Mouse (Mus musculus): Measurements from ENCODE around the gene Nhlrc3. TPM values are rescaled to one million over a fixed set of nuclear protein-coding genes. Genes with fewer than 3 reads are reported as not detected.

Nhlrc3 gene
- total RNA-seq (2021), result 1 to 10 TPM; 7.3 to 7.9 TPM
- long read RNA-seq, experiment 1, full-length matches to known transcripts, result 6 of 13 reads
- long read RNA-seq, experiment 1, partial matches to known transcripts, result 0 of 13 reads
- long read RNA-seq, experiment 1, other reads (novel, unspliced or antisense), result 7 of 13 reads
- long read RNA-seq, experiment 2, full-length matches to known transcripts, result 17 of 18 reads
- long read RNA-seq, experiment 2, partial matches to known transcripts, result 1 of 18 reads
- long read RNA-seq, experiment 2, other reads (novel, unspliced or antisense), result 0 of 18 reads

DNA sequence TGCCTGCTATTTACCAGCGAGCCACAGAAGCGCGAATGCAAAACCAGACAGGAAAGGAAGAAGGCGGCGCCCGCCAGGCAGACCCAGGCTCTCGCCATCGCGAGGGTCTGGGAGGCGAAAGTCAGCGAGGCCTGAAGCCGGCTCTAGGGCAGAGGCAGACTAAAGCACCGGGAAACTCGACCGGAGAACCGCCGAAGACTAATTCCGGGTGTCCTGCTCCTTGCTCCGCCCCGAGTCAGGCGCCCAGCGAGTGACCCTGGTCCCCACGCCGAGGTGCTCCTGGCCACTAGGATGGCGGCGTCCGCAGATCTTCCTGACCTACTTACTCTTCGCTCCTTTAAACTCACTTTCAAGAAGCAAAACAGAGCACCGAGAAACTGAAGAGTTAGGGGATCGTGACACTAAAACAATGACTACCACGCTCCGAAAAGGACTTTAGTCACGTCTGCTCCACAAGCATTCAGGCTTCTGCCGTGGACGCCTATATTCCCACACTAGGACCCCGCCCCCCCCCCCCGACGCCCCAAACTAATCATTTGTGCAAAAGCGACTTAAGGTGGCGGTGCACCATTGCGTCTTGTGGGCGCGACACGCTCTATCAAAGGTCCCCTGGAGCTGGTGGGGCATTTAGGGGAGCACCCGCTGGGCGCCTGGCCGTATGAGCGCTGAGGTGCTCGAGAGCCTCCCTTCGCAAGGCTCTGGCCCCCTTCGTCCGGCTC is at the start of gene Nhlrc3, which contains the start of gene Proser1:
Nhlrc3 (minus strand) TSS at position 287 of the 719 bp plus-strand sequence.
Proser1 (plus strand) TSS at position 621 of the 719 bp plus-strand sequence.
- peak; percentile 85 to 96 for DNase-seq (ENCODE audit: low spot score in 2 of 2)

DNA sequence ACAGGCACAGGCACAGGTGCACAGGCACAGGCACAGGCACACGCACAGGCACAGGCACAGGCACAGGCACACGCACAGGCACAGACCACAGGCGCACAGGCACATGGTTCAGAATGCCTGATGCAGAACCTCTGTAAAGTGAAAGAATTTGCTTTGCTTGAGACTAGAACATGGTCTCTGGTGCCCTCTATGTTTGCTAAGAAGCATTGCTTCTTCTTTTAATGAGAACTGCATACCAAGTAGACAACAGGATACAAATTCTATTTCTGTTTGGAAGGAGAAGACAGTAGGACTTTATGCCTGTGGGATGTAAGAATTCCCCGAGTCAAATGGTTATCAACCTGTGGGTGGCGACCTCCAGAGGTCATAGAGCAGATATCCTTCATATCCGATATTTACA is 39.3 kb upstream of the Nhlrc3 start:
- DNase-seq (ENCODE audit: low spot score in 2 of 2), result no peak

DNA sequence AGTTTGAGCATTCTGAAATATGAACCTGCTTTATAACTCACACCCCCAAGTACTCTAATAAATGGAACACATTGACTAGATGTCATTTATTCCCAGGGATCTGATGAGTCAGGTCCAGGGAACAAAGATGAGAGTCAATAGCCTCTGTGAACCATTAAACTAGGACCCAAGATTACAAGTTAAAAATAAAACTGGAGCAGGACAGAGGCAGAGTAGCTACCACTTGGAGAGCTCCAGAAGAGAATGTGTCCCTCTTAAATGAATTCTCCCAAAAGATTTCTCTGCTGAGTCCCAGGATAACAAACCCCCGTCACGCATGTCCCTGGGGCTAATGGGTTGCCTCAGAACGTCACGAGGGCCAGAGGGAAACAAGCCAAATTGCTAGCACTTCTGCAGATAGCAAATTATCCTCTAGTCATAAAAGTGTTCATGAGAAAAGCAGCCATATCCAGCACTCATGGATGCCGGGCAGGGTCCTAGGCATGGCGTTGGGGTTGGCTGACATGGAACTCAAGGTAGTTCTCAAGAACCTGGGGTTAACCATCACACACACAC is 35.3 kb upstream of the Nhlrc3 start:
- no peak for DNase-seq (ENCODE audit: low spot score in 2 of 2)

DNA sequence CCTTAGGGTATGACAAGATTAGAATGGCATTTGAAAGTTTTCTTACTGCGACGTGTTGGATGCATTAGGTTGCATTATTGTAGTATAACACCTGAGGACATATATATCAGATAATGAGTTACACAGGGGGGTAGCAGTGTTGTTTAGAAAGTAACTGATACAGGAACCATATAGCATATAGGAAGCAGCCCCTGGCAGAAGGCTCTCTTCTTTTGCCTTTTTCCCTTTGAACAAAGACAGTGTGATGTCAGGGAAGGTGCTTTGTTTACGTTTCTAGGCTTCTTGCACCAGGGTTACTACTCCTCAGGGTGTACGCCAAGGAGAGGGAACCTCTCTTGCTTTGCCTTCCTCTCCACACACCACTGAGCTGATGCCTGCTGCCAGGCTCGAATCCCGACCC is 25.2 kb upstream of the Nhlrc3 start, which contains the start of gene Stoml3:
Stoml3 (plus strand) TSS at position 301 of the 400 bp plus-strand sequence.
- DNase-seq (ENCODE audit: low spot score in 2 of 2), result no peak

DNA sequence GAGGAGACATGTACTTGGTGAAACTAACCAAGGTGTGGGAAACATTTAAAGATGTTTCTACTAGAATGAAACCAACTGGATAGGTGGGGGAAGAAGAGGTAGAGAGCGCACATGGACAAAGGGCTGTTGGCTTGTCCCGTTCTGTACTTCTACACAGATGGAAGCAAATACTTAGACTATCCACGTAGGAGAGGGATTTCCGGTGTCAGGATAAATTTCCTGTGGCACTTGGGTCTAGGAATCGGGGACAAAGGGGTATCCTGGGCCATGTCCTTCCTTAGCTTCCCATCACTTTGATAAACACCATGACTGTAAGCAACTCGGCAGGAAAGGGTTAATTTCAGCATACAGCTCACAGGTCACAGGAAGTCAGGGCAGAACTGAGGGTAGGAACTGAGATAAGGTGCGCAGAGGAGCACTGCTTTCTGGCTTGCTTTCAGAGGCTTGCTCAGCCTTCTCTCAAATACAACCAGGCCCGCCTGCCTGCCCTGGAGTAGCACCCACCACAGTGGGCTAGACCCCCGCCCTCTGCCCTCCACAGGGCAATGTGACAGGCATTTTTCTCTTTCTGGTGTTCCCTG is 24.0 kb upstream of the Nhlrc3 start:
- DNase-seq (ENCODE audit: low spot score in 2 of 2), result no peak

DNA sequence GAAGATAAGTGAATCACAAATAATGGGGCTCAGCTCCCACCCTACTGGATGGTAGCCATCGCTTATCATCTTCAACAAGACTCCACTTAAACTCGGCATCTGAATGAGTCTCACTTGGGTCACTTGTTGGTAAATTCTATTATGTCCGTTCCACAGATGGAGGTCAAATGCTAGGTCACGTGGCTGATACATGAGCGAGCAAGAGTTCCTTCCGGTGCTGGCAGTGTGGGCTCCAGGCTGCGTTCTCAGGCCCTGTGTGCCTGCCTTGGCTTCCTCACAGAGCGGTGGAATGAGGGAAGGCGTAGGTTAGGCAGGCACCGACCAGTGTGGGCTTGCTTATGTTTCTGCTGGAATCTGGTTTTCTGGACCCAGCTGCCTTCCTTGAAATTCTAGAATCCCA is 23.4 kb upstream of the Nhlrc3 start:
- no peak for DNase-seq (ENCODE audit: low spot score in 2 of 2)

DNA sequence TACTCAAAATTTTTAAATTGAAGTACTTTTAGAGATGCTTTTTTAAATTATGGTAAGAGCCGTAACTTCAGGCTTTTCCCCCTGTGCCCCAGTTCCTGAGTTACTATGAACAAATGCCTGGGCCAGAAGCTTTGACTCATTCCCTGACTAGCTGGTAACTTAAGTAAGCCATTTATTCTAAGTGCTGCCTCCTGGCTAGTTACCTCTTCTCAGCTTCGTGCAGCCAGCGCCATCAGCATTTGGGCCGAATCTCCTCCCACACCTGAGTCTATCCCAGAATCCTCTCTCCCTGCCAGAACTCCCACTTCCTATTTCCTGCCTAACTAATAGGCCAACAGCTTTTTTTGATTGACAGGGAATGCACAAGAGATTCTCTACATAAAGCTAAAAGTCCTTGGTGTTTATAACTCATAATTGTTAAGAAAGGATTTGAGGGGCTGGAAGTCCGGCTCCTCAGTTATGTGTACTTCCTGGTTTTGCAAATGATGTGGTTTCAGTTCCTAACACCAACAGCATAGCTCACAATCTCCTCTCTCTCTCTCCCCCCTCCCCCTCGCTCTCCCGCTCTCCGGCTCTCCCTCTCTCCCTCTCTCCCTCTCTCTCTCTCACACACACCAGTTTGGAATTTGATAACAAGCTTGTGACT is 20.4 kb upstream of the Nhlrc3 start:
- no peak for DNase-seq (ENCODE audit: low spot score in 2 of 2)

DNA sequence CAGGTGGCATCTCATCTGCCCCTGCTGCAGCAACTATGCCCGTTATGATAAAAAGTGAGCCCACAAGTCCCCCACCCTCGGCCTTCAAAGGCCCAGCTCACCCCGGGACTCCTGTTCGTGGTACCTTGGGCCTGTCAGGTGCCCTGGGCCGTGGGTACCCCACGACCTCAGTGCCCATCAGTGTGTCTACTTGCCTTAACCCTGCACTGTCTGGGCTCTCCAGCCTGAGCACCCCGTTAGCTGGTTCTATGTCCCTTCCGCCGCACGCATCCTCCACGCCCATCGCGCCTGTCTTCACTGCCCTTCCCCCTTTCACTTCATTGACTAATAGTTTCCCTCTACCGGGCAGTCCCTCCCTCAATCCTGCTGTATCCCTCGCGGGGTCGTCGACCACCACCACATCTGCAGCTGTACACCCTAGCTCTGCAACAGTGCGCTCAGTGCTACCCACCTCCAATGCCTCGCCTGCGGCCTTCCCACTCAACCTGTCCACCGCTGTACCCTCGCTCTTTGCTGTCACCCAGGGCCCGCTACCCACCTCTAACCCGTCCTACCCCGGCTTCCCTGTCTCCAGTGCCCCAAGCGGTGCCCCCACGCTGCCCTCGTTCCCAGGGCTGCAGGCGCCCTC is 15.4 kb upstream of the Nhlrc3 start:
- no peak for DNase-seq (ENCODE audit: low spot score in 2 of 2)

DNA sequence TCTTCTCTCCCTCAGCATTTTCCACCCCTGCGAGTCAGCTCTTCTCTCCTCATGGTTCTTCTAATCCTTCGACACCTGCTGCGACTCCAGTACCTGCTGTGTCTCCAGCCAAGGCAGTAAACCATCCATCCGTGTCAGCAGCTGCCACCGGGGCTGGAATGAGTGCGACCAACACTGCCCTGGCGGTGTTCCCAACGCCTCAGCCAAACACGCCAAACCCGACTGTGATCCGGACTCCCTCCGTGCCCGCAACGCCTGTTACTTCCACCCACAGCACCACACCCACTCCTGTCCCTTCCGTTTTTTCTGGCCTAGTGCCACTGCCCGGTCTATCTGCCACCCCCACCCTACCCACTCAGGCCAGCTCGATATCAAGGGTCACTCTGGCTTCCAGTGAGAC is 14.3 kb upstream of the Nhlrc3 start:
- peak; percentile 44 to 57 for DNase-seq (ENCODE audit: low spot score in 2 of 2)

DNA sequence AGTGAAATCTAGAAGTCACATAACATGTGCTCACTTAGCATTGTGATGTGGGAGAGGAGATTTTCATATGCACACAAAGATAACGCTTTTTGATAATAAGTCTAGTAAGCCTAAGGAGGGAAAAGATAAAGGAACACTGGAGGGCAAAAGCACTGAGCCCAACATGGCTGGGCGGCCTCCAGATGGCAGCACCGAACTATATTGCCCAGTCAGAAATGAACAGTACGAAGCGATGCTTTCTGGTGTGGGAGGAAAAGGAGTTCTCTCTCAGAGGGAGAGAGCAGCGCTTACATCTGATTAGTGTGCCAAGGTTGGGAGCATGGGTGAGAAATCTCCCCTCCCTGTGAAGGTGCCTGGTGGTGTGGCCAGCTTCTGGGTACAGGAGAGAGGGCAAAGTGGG is 12.8 kb upstream of the Nhlrc3 start:
- no peak for DNase-seq (ENCODE audit: low spot score in 2 of 2)

DNA sequence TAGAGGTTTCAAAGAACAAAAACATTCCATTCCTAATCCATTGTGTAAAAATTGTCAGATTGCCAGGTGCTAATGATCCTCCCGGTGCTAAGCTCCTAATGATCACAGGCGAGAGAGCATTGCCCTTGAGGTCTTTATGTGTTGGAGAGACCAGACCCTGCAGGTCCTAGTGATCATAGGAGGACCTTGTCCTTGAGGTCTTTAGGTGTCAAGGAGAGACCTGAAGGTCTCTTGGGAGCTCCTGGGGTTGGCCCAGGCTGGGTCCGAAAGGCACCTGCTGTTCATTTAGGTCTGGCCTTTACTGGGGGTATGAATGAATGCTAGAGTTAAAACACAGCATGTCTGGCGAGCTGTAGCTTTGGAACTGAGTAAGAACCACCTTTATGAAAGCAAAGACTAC is 11.0 kb upstream of the Nhlrc3 start:
- DNase-seq (ENCODE audit: low spot score in 2 of 2), result no peak

DNA sequence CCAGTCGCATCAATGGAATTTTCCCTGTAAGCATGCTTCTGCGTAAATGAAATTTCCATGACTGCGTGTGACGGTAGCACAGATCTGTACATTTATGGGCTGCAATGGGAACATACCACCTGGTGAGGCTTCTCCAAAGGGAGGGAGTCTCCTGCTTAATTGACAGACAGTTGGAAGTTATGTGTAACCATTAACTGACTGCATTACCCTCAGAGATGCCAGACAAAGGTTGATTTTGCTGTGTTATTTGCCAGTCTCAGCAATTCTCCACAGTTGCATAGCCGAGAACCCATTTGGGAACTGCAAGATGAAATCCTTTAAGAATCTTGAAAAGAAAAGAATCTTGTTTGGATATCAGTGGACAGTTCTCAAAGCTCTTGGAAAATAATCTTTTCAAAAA is 8.9 kb upstream of the Nhlrc3 start:
- DNase-seq (ENCODE audit: low spot score in 2 of 2), result no peak

DNA sequence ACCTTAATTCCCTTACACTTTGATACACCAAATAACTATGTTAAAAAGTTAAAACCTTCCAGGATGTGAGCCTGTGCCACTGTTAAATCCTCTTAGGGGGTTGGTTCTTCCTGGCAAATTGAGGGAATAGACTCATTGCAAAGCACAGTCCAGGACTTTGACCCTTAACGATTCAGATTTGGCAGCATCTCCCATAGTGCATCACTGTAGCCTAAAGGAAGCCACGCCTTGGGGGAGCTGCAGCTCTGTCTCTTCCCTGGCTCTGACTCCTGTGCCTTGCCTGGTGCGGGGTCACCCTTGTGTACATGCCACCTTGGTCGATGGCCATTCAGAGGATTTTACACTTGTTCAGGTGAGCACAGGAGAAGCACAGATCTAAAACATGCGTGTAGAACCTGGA is 6.5 kb upstream of the Nhlrc3 start:
- DNase-seq (ENCODE audit: low spot score in 2 of 2), result no peak

DNA sequence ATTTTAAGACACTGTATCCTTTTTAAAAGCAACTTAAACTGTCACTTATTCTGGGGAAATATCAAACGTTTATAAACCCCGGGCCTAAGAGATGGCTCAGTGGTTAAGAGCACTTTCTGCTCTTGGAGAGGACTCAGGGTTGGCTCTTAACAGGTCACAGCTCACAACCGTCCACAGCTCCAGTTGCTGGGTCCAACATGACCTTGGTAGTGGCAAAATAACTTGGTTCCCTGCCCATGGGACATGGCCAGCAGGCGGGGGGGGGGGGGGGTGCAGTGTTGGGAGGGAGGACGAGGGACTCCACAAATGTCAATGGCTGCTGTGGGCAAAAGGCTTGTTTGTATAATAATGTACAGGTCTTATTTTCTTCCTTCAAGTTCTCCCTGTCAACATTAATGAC is 4.2 kb upstream of the Nhlrc3 start:
- DNase-seq (ENCODE audit: low spot score in 2 of 2), result no peak

DNA sequence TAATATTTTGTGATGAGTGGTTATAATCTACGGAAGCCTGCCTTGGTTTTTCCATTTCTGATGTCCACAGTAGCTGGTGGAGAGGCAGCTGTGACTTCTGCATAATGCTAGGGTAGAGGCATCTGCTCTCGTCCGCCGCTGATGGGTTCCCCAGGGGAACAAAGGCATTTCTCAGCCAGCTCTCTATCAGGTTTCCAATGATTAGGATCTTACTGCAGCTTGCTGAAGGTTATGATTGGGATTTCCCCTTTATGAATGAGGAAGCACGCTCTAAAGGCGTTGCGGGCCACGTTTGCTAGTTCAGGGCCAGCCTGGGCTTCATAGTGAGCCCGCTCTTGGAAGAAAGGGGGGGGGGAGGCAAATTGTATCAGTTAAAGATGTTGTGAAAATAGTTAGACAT is 3.3 kb upstream of the Nhlrc3 start:
- DNase-seq (ENCODE audit: low spot score in 2 of 2), result no peak

DNA sequence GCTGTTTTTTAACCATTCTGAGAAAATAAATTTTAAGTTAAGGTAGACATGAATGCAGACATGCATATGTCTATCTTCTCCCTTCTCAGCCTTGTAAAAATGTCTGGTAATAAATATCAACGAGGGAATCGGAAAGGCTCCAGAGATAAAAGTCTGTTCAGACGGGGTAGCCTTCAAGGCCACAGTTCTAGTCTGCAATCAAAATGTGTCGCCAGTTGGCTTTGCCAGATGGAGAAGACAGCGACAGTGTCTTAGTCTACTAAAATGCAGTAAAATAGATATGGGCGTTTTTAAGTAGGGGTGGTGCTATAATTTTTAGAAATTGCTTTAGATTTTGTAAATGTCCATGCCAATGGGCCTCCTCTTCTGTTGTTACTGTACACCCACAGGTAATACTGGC is 2.2 kb upstream of the Nhlrc3 start:
- no peak for DNase-seq (ENCODE audit: low spot score in 2 of 2)

DNA sequence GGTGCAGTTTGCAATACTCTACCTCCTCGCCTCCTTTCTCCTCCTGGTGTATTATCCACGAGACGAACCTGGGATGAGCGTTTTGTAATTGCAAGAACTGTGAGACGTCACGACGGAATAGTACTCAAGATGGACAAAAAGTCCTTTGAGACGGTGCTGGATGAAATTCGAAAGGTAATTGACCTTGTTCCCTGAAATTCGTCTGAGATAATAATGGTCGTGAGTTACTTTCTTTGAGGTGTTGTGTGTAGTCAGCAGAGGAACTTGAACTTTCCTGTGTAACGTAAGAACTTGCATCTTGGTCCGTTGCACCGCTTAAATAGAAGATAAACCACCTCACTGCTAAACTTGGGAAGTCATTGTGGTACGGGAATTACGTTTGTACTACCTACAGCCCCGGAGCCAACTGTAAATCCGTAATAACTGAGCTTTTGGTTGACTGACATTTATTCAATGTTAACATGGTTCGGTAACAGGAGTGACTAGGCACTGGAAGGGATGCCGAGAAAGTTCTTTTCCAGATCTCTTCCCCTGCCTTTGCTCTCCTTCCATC is 1.1 kb upstream of the Nhlrc3 start:
- no peak for DNase-seq (ENCODE audit: low spot score in 2 of 2)

DNA sequence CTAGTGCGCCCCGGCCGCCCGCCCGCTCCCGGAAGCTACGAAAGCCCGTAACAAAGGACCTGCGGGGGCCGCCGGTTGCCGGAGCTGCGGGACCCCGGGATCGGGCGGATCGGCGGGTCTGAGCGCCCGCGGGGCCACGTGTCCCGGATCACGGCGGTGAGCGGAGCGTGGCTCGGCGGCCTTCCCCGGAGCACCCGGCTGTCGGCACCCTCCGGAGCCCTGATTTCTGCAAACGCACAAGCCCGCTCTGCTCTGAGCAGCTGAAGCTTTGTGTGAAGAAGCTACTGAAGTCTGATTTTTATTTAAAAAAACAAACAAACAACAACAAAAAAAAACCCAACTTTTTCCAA is 608 bp upstream of the Nhlrc3 start:
- no peak for DNase-seq (ENCODE audit: low spot score in 2 of 2)

DNA sequence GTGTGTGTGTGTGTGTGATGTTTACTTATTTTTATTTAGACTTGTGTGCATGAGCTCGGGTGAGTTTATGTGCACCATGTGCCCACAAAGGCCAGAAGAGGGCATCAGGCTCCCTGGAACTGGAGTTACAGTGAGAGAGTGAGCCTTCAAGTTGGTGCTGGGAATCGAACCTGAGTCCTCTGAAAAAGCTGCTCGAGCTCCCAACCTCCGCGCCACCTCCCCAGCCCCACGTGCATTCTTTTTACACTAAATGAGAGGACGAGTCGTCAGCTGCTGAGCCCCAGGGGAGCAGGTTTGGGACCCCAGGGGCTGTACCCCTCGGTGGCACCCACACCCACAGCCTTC is 459 bp downstream of the Nhlrc3 start:
- DNase-seq (ENCODE audit: low spot score in 2 of 2), result no peak

DNA sequence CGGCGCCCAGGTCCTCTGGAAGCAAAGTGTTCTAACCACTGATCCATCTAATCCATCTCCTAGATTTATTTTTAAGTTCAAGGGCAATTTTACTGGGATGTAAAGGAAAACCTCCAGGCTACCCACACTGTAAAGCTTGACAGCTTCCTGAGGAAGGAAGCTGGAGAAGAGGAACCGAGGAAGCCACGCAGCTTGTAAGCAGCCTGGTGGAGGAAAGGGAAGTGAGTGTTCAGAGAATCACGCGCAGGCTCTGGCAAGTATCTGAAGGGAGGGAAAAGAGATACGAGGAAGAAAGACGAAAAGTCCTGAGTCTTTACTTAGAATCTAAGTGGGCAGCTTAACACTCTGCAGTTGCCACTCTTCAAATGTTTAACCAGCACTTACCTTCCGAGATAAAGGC is 3.0 kb downstream of the Nhlrc3 start:
- DNase-seq (ENCODE audit: low spot score in 2 of 2), result no peak

DNA sequence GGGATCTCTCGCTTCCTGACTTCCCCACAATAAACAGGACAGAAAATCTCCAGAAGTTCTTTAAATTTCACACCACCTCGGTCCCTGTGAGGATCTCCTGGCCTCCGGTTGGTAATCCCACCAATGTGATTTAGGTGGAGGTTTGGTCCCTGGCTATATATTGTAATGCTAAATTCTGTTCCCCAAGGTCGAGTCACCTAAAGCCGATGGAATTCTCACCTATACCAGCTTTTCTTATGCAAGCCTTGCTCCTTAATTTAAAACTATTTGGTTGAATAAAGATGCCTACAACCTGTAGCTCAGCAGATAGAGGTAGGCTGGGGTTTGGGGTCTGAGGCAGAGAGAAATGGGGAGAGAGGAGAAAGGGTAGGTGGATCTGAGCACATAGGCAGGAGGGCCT is 5.4 kb downstream of the Nhlrc3 start:
- DNase-seq (ENCODE audit: low spot score in 2 of 2), result no peak

Measured in gastrocnemius, postnatal 4 days (tissue).